Mouse (Mus musculus): ENCODE measurements at regions not wholly inside any gene's neighbourhood (a gene's known extent, or its start where the extent isn't known, plus 50 kb on each side); places are given as distances from the start of the nearest gene placed in this dataset.

GRCm38 (mm10) chr14:58467856-58468255 is 397.5 kb downstream of the Fgf9 start:
- intact Hi-C loops (cut with DNase I): no loop called here
- peak; percentile 11 to 46 for DNase-seq (ENCODE audit: low spot score in 2 of 2)

- no peak for DNase-seq (ENCODE audit: low spot score in 2 of 2)
- intact Hi-C loops (cut with DNase I): no loop called here
These were observed 376.5 kb downstream of the Fgf9 start for GRCm38 (mm10) chr14:58446776-58447354.

- intact Hi-C loops (cut with DNase I): no loop called here
- DNase-seq (ENCODE audit: low spot score in 2 of 2): no peak
These were observed 374.1 kb downstream of the Fgf9 start for GRCm38 (mm10) chr14:58444496-58444895.

GRCm38 (mm10) chr14:58442501-58442900 is 372.2 kb downstream of the Fgf9 start:
- intact Hi-C loops (cut with DNase I): no loop called here
- no peak for DNase-seq (ENCODE audit: low spot score in 2 of 2)

GRCm38 (mm10) chr14:58439963-58440362 is 369.6 kb downstream of the Fgf9 start:
- no peak for DNase-seq (ENCODE audit: low spot score in 2 of 2)
- intact Hi-C loops (cut with DNase I): no loop called here

- DNase-seq (ENCODE audit: low spot score in 2 of 2): no peak
- intact Hi-C loops (cut with DNase I): no loop called here
These were observed 365.7 kb downstream of the Fgf9 start for GRCm38 (mm10) chr14:58436096-58436495.

GRCm38 (mm10) chr14:58426472-58426871 is 356.1 kb downstream of the Fgf9 start:
- no peak for DNase-seq (ENCODE audit: low spot score in 2 of 2)
- intact Hi-C loops (cut with DNase I): no loop called here

GRCm38 (mm10) chr14:58421904-58422303 is 351.6 kb downstream of the Fgf9 start:
- no peak for DNase-seq (ENCODE audit: low spot score in 2 of 2)
- intact Hi-C loops (cut with DNase I): no loop called here

GRCm38 (mm10) chr14:58417545-58417944 is 347.2 kb downstream of the Fgf9 start:
- intact Hi-C loops (cut with DNase I): no loop called here
- DNase-seq (ENCODE audit: low spot score in 2 of 2): no peak

GRCm38 (mm10) chr14:58392055-58392726 is 321.8 kb downstream of the Fgf9 start:
- no peak for DNase-seq (ENCODE audit: low spot score in 2 of 2)
- intact Hi-C loops (cut with DNase I): loop anchor here (10.0 kb wide), 1 partner anchor 197 kb away; no protein-coding TSS in a partner anchor

GRCm38 (mm10) chr14:58390741-58391140 is 320.4 kb downstream of the Fgf9 start:
- intact Hi-C loops (cut with DNase I): loop anchor here (10.0 kb wide), 1 partner anchor 196 kb away; no protein-coding TSS in a partner anchor
- DNase-seq (ENCODE audit: low spot score in 2 of 2): peak in 1 of 2 experiments; percentile 49

GRCm38 (mm10) chr14:58387348-58388000 is 317.1 kb downstream of the Fgf9 start:
- intact Hi-C loops (cut with DNase I): no loop called here
- DNase-seq (ENCODE audit: low spot score in 2 of 2): no peak

- intact Hi-C loops (cut with DNase I): no loop called here
These were observed 304.7 kb downstream of the Fgf9 start for GRCm38 (mm10) chr14:58375056-58375455.

GRCm38 (mm10) chr14:58356824-58357223 is 286.5 kb downstream of the Fgf9 start:
- intact Hi-C loops (cut with DNase I): no loop called here
- DNase-seq (ENCODE audit: low spot score in 2 of 2): no peak

More at GRCm38 (mm10) chr14:58375056-58375455, 304.7 kb downstream of the Fgf9 start:
- DNase-seq (ENCODE audit: low spot score in 2 of 2): no peak

GRCm38 (mm10) chr14:58352986-58353385 is 282.6 kb downstream of the Fgf9 start:
- intact Hi-C loops (cut with DNase I): no loop called here

GRCm38 (mm10) chr14:58336148-58336547 is 265.8 kb downstream of the Fgf9 start:
- no peak for DNase-seq (ENCODE audit: low spot score in 2 of 2)
- intact Hi-C loops (cut with DNase I): no loop called here

More at GRCm38 (mm10) chr14:58352986-58353385, 282.6 kb downstream of the Fgf9 start:
- peak; percentile 67 to 70 for DNase-seq (ENCODE audit: low spot score in 2 of 2)

- peak in 1 of 2 experiments; percentile 10 for DNase-seq (ENCODE audit: low spot score in 2 of 2)
- intact Hi-C loops (cut with DNase I): no loop called here
These were observed 252.8 kb downstream of the Fgf9 start for GRCm38 (mm10) chr14:58323164-58323563.

- DNase-seq (ENCODE audit: low spot score in 2 of 2): no peak
- intact Hi-C loops (cut with DNase I): no loop called here
These were observed 252.1 kb downstream of the Fgf9 start for GRCm38 (mm10) chr14:58322461-58322860.

GRCm38 (mm10) chr14:58321875-58322274 is 251.5 kb downstream of the Fgf9 start:
- no peak for DNase-seq (ENCODE audit: low spot score in 2 of 2)
- intact Hi-C loops (cut with DNase I): no loop called here

GRCm38 (mm10) chr14:58321234-58321633 is 250.9 kb downstream of the Fgf9 start:
- intact Hi-C loops (cut with DNase I): no loop called here
- no peak for DNase-seq (ENCODE audit: low spot score in 2 of 2)

GRCm38 (mm10) chr14:58317640-58318039 is 247.3 kb downstream of the Fgf9 start:
- DNase-seq (ENCODE audit: low spot score in 2 of 2): no peak
- intact Hi-C loops (cut with DNase I): no loop called here

All from left cerebral cortex, postnatal 14 days (tissue).